Mouse (Mus musculus) gastrocnemius, postnatal 36 days (tissue): Measurements from ENCODE around the gene Hap1. TPM values are rescaled to one million over a fixed set of nuclear protein-coding genes. Genes with fewer than 3 reads are reported as not detected.
"Not testable (repeated sequence)": the region's sequence is repeated elsewhere in the genome, so short reads cannot be mapped to it uniquely, and the experiment has no call there.

Experiments used
- DNase-seq, 2 experiments: peaks; one replicate each; pipeline ENCODE4 v3.0.0; 2022
- intact Hi-C: fragments of 180-260 bp; cut with DNase I; formaldehyde crosslinking; loops from one replicate; pipeline ENCODE4 v1.15.1; 2025
- total RNA-seq, 2 experiments: library from RNA; stranded (reverse); gene quantifications; 2 replicates each; pipeline ENCODE4 v1.2.3; 2021

Hap1 gene
- total RNA-seq, 2 experiments from 2014 or later: 0.23 TPM; not detected in 1

DNA sequence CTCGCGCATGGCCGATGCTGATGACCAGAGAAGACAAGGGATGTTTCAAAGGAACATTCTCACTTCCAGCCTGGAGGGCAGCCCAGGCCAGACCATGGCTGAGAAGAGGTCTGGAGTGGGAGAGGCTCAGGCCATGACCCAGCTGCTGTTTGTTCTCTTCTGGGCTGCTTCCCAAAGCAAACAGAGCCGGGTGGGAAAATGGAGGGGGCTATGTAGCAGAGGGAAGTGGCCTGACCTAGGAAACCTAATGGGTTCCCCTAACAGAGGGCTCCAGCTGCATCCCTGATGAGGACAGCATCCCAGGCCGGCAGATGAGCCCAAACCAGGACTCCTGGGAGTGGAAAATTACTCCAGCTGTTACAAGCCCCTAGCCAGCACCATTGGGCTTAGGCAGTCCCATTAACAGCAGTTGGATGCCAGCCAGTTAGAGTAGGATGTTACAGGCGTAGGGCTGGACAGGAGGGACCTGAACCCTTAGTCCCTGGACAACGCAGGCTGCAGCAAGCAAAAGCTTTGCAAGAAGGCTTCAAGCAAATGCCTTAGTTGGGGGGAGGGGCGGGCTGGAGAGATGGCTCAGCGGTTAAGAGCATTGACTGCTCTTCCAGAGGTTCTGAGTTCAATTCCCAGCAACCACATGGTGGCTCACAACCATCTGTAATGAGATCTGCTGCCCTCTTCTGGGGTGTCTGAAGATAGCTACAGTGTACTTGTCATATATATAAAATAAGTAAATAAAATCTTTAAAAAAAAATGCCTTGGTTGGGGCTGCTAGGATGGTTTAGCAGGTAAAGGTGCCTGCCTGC lies 35.4 kb upstream of the Hap1 start:
- peak; percentile 74 to 76 for DNase-seq
- intact Hi-C loops: no loop called here

DNA sequence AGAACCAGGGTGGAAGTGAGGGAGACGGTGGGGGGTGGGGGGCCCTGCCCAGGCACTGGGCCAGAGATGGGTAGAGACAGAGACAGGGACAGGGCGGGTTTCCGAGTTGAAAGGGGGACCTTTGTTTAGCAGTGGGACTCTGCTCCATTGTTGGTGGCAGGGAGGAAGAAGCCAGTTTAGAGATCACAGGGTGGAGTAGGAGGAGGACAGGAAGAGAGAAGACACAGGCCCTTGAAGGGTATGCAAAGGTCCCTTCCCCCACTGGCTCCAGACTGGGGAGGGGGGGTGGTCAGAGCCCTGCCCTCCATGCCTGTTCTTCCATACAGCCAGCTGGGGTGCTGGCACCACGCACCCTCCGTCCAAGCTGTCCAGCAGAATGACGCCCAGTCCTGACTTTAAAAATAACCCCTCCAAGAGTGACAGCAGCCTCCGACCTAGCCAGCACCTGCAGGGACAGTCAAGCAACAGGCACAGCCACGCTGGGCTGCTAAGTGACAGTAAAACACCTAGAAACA lies 34.1 kb upstream of the Hap1 start:
- intact Hi-C loops: no loop called here
- peak; percentile 59 to 65 for DNase-seq

DNA sequence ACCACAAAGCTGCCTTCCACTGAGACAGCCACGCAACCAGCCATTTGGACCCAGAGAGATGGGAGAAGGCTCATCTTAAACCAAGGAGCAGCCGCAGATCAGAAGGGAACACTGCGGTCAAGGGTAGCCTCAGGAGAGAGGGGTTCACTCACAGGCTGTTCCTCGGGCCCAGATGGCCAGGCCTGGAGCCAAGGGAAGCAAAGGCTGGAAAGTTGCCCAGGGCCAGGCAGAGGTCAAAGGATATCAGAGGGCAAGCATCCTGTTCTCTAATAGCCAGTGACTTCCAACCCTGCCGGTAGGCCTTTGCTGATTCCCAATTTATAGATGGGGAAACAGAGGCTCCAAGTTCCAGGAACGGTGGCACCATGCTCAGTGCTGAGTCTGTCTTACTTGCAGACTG lies 32.7 kb upstream of the Hap1 start:
- DNase-seq: peak; percentile 80 to 81
- intact Hi-C loops: no loop called here

DNA sequence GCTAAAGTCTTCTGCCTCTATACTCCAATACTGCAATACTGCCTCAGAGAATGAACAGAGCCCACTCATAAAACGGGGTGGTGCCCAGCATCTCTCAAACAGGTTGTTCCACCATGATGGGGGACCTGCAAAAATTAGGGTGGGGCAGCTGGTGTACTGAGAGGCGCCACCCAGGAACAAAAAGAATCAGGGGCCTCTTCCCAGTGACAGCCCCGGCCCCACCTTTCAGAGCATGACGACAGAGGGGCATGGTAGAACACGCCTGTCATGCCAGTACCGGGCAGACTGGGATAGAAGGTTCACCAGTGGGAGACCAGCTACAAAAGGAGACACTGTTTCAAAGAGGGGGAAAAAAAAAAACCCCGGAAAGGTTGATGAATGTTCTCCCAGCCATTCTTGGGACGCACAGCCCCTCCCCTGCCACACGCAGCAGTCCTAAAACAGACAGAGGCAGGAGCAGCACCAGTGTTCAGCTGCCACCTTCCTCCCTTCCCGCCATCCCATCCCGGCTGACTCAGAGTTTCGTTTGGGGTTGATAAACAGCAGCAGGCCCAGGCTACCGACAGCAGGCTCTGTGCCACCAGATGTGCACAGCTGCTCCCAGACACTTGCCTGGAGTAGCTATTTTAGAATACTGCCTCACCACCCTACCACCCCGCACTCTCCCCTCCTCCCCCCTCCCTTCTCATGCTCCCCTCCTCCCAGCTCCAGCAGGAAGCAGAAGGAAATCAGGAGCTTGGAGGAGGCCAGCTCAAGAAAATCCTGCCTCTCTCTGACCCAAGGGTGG lies 31.9 kb upstream of the Hap1 start:
- peak; percentile 53 to 67 for DNase-seq
- intact Hi-C loops: no loop called here

DNA sequence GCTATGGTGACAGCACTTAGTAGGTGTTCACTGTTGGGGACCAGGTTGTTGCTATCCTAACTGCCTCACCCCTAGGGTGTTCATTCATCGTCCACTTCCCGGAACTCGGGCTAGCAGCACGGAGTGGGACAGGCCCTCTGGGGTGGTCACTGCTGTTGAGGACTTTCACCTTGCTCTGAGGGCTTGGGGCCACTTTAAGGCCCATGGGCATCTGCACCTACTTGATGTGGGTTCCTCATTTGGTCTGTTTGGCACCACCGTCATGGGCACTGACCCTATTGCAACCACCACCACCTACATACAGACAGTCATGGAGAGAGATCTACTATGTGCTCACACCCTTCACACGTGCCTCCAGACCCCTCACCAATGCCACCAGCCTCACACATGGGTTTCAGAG lies 31.2 kb upstream of the Hap1 start:
- intact Hi-C loops: no loop called here
- DNase-seq: no peak

DNA sequence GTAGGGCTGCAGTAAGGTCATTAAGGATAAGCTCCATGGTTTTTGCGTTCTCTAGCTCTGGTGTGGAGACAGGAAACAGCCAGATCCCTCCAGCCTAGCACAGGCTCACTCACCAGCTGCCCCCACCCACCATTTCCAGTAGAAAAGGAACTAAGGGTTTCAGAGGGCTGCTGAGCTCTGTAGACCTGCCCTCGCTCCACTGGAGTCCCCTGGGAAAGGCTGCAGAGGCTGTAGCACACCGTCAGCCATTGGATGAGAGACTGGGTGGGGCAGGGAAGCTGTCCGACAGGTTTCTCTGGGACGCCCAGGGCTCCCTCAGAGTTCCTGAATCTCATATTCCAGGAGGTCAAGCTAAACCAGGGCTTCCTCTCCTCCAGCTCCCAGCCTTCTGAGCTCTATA lies 30.7 kb upstream of the Hap1 start:
- intact Hi-C loops: no loop called here
- DNase-seq: no peak

DNA sequence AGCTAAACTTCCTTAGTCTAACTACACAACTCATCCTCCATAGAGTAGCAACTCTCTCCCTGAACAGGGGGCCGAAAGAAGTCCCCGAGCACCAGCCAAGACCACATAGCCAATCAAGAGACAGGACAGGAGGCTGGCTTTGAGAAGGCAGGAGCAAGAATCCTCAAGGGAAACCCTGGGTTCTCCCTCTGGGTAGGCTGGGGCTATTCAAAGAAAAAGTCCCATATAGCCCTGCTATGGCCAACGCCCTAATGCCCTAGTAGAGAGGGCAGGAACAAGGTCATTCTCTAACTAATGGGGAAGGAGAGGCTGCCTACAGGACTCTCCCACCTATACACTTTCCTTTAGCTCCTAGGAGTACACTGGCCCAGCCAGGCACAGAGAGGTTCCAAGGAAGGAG lies 29.1 kb upstream of the Hap1 start:
- intact Hi-C loops: no loop called here
- no peak for DNase-seq

DNA sequence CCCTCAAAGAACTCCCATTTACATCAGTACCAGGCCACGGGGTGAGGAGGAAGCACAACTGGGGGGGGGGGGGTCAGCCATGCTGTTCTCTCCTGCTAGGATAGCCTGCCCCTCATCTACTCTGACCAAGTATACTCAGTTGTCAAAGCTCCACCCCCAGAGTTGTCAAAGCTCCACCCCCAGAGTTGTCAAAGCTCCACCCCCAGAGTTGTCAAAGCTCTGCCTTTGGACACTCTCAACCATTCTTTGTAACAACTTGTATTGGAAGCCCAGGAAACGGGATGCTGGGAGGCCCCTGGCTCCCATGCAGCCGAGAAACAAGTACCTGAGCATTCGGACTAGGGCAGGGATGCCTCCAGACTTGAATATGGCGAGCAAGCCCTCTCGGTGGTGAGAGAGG lies 26.8 kb upstream of the Hap1 start:
- intact Hi-C loops: no loop called here
- no peak for DNase-seq

DNA sequence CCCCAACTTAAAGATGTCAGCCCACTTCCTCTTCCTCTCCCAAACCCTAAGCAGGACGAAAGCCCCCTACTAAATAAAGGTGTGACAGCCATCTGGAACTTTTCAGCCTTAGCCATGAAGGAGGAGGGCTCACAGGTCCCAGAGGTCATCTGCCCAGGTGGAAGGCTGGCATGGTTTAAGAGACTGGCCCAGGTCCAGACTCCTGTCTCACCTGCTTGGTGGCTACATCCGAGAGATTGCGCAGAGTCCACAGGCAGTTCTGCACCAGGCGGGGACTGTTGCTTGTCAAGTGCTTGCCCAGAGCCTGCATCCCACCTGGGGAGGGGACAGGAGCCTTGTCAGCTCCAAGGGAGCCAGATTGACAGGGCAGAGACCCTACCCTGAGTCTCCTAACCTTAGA lies 23.4 kb upstream of the Hap1 start:
- DNase-seq: no peak

DNA sequence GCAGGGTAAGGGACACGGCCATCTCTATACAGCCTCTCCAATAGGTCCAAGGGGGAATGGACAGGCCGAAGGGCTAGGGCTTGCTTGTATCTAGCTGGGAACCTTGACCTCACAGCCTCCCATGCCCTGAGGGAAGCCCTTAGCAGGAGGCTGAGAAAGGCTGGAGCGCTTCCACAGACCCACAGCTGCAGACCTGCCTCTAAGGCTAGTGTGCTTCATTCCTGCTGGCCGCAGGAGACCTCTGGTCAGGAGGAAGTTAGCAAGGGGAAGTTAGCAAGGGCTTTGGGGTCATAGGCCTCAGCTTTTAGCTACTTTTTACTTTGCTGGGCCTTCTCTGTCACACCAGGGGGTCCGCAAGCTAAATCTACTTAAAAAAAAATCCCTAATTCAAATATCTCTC lies 22.5 kb upstream of the Hap1 start:
- intact Hi-C loops: no loop called here
- no peak for DNase-seq

More for the DNA sequence above, 23.4 kb upstream of the Hap1 start:
- intact Hi-C loops: no loop called here

DNA sequence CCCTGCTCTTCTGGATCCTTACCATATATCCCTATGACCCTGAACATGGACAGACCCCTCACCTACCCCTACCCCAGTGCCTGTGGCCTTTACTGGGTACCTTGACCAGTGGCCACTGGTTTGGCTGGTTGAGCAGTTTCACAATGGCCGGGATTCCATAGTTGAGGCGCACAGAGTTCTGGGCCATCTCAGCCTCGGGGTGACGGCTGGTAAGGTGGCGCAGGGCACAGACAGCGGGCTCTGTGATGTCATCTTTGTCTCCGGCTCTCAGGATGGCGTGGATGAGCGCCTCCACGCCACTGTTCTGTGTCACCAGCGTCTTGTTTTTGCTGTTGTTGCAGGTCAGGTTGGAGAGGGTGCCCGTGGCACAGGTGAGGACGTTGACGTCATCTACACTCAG lies 22.1 kb upstream of the Hap1 start:
- DNase-seq: no peak
- intact Hi-C loops: no loop called here

DNA sequence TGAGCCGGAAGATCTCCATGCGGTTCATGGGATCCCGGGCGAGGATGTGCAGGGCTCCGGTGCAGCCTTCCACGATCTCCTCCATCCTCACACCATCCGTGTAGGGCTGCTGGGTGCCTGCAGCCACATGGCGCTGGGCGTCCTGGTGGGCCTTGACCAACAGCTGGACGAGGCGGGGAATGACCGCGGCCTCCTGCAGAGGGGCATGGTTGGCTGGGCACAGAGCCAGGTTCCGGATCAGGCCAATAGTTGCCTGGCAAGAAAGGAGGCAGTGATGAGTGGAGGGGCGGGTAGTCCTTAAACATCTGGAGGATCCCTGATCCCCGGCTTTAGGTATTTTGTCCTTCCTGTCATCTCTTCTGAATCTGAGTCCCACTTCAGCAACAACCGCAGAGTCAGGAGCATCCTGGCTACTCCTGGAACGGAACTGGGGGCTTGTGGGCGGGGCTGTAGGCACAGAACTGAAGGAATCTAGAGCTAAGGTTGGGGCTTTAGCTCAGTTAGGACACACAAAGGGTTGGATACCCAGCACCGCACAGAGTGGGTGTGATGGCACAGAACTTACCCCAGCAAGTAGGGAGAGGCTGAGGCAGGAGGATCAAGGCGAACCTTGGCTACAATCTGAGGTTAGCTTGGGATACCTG lies 20.9 kb upstream of the Hap1 start:
- intact Hi-C loops: no loop called here
- DNase-seq: no peak

DNA sequence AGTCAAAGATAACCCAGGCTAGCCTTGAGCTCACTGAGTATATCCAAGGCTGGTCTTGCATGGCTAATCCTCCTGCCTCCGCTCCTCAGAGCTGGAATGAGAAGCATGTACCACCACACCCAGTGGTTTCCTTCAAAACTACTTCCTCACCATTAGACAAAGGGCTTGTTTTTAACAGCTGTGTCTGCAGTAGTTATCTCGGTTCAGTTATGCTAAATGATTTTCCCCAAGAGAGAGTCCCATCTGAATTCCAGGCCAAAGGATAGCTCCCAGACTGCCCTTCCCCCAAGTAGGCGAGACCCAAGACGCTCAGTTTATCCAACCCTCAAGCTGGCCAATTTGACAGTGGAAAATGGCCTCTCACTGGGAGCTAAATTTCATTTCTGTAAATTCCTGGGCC lies 20.1 kb upstream of the Hap1 start:
- DNase-seq: no peak
- intact Hi-C loops: no loop called here

DNA sequence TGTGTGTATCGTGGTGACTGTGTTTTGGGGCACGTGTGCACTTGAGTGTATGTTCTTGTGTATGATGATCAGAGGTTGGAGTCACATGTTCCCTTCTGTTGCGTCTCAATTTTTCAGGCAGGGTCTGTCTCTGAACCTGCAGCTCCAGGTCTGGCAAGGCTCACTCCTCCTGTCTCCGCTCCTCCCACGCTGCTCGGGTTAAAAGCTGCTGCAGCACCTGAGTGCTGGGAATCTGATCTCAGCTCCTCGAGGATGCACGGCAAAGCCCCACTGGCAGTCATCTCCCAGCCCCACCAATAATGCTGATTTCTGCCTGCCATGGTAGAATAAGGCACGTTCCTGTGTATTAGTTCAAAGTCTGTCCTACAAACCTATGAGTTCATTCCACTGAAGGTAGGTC lies 19.2 kb upstream of the Hap1 start:
- DNase-seq: no peak

DNA sequence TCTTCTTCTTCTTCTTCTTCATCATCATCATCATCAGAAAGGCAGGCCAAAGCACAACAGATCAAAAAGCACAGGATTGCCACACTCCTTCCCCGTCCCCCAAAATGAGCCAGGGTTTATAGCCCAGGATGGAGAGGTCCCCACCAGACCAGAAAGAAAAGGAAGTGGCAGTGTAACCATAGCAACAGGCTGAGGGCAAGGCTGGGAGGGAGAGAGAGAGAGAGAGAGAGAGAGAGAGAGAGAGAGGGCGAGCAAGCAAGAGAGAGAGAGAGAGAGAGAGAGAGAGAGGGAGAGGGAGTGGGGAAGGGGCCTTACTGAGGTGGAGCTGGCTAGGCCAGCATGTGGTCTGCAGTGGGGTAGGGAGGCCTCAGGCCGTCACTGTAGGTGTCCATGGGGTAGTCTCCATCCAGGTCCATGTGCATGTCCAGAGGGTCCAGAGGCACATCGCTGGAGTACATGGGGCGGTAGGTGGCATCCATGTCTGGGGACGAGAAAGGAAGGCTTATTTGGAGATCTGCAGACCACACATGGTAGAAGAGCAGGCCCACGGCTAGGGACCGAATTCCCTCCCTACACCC lies 16.1 kb upstream of the Hap1 start:
- DNase-seq: no peak
- intact Hi-C loops: no loop called here

More for the DNA sequence above, 19.2 kb upstream of the Hap1 start:
- intact Hi-C loops: no loop called here

DNA sequence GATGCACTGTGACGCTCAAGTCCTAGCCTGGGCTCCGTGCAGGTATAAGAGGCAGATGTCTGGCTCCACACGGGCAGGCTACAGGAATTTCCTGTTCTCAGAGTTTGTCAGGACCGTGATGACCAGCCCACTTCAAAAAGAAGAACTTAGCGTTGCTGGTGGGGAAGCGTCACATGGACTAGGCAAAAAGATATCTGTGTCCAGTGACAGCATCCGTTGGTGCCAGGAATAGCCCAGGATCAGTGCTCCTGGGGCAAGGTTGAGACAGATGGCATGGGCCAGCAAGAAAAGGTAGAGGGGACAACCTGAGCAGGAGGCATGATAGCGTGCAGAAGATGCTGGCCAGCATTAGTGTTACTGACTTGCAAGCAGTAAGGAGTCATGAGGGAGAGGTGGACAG lies 13.9 kb upstream of the Hap1 start:
- intact Hi-C loops: no loop called here
- no peak for DNase-seq

DNA sequence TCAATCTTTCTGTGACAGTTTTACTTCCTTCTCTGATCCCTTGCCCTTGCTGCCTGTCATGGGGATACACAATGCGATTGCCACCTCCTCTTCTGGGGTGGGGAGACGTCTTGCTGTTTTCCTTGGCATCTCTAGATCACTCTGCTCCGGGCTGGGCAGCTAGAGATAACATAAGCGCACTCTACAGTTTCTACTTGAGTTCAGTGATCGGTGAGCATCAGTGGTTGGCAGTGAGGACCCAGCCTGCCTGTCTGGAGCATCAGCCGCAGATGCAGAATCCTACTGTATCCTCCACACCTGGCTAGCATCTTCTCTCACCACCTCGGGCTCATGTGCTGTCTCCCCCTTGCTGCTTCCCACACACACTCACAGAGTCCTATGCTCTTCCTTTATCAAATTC lies 13.2 kb upstream of the Hap1 start:
- no peak for DNase-seq
- intact Hi-C loops: no loop called here

DNA sequence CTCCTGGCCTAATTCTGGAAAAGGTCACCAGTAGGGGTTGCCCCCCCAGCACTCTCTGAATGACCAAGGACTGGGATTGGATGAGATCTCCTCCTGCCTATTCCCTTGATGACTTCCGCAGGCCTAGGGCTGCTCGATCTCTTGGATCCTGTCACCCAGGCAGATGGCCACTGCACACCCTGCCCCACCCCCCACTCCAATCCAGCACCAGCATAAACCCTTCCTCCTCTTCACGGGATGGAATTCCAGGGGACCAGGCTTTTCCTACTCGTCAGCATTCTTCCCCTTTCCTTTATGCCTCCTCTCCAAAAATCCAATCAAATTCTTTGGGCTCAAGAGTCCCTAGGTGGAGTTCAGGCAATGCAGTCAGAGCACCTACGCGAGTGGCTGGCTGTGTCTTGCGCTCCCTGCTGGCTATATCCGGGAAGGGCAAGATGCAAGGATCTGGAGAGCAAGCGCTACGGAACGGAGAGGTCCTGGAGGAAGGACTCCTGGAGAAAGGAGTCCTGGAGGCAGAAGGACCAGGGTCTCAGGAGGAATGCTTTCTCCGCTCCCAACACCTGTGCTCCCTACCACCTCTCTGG lies 7.1 kb upstream of the Hap1 start:
- peak; percentile 56 to 58 for DNase-seq
- intact Hi-C loops: loop anchor here (1.0 to 5.0 kb wide), 3 partner anchors 45 to 189 kb away; partner anchors contain the start of gene Klhl11

DNA sequence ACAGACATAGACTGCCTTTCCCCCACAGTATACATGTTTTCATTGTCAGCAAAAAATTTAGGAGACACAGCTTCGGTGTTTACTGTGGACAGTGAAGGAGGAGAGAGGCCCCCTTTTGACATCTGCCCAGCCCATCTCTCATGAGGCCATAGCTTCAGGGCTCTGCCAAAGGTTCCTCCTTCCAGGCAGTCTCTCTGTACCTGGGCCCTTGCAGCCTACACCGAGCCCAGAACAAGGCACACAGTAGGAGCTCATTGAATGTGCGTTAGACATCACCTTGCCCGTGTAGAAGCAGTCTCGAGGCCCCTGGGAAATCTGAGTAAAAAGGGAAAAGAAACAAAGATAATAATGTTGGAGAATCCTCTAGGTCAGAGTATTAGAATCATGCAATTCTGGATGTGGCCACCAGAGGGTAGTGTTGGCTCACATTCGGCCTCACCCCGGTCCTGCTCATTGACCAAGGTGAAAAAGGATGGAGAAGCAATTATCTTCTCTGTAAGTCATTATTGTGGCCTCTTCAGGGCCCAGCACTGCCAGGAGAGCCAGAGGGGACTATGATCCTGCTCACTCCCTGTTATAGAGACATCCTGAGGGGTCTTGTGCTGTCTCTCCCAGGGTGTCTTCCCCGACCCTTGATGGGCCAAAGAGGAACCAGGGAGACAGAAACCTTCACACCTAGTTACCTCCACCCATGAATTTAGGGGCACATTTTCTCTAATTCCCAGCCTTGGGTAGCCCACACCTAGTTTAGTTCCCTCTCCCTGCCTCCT lies 6.5 kb upstream of the Hap1 start:
- intact Hi-C loops: loop anchor here (1.0 to 5.0 kb wide), 3 partner anchors 46 to 190 kb away; partner anchors contain the start of gene Klhl11
- peak; percentile 70 for DNase-seq

DNA sequence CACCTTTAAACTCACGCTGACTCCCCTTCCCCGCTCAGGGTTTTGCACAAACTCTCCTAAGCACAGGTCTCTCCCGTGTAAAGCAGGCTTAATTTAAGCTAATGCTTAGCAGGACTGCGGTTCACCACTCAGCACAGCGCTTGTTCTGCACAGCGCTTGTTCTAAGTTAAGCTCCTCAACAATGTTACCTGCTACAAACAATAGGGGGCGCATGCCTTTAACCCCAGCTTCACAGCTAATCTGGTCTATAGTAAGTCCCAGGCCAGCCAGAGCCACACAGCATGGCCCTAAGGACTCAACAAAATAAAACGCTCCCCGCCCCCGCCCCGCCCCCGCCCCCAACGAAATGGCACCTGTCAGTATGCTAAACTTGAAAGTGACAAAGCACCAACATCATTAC lies 5.1 kb upstream of the Hap1 start:
- DNase-seq: not testable (repeated sequence)
- intact Hi-C loops: loop anchor here (5.0 kb wide), 2 partner anchors 111 to 191 kb away; partner anchors contain the start of gene Klhl11
